Mouse (Mus musculus): ENCODE data around the gene 4930578C19Rik. TPM values are rescaled to one million over a fixed set of nuclear protein-coding genes. Genes with fewer than 3 reads are reported as not detected.

Gene 4930578C19Rik
- polyA plus RNA-seq, 1 experiment, result not detected

- Histone ChIP-seq H3K27me3 (ENCODE audit: control insufficient read depth, insufficient read depth, insufficient read length) (no peaks in the 10 kb centered on the region), H3K79me3 (ENCODE audit: low read depth) (no peaks in the 10 kb centered on the region), H3K79me2 (ENCODE audit: control insufficient read depth, insufficient read depth) (no peaks in the 10 kb centered on the region), H3K36me3 (ENCODE audit: control insufficient read depth, insufficient read depth) (no peaks in the 10 kb centered on the region), H3ac (ENCODE audit: control insufficient read depth, insufficient read length, low read depth) (no peak overlapping the region), H3K4me3 (ENCODE audit: insufficient read depth, poor library complexity, severe bottlenecking) (no peak overlapping the region)
- TF ChIP-seq MYOG (IDR thresholded peaks at IDR 0.05; ENCODE audit: control insufficient read depth, extremely low read depth, insufficient read length) (no peak), CEBPB (IDR thresholded peaks at IDR 0.05; ENCODE audit: low read depth) (no peak), USF1 (IDR thresholded peaks at IDR 0.05; ENCODE audit: low read depth) (no peak), FOSL1 (IDR thresholded peaks at IDR 0.05; ENCODE audit: insufficient read depth, low read length, poor library complexity, severe bottlenecking) (no peak), MYOD1 (IDR thresholded peaks at IDR 0.05; ENCODE audit: control insufficient read depth, insufficient read length, low read depth) (no peak), CTCF (IDR thresholded peaks at IDR 0.05; ENCODE audit: control insufficient read depth, insufficient read depth, insufficient read length) (no peak), MAX (IDR thresholded peaks at IDR 0.05) (no peak)
Measured at GRCm38 (mm10) chrX:18423206-18423605, 38.0 kb downstream of the 4930578C19Rik start.

DNA sequence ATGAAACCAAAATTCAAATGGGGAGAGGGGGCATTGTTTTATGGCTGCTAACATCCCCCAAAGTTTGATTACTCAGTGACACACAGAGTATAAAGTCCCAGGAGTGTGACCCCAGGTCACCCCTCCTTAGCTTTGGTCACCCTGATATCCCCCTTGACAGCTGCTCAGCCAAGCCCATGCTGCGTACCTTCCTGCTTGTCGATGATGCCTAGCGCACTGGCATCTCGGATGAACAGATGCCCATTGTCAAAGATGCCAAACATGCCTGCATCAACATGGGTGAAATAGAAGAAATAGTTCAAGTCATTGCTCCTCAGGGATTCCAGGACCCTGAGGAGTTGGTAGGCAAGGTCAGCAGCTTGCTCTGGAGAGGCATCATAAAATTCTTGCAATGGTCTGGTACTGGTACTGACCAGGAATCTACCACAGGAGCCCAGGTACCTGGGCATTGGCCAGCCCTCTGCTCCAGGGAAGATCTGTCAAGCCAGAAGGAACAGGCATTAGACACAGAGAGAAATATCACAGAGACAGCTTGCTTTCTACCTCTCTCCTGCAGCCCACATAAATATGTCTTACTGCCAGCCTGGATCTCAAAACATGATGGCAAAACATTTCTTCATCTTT, 40.9 kb downstream of the 4930578C19Rik start:
- Histone ChIP-seq H3K36me3 (ENCODE audit: control insufficient read depth, insufficient read depth) (no peaks in the 10 kb centered on the region), H3ac (ENCODE audit: control insufficient read depth, insufficient read length, low read depth) (no peak overlapping the region), H3K79me3 (ENCODE audit: low read depth) (no peaks in the 10 kb centered on the region), H3K27me3 (ENCODE audit: control insufficient read depth, insufficient read depth, insufficient read length) (no peaks in the 10 kb centered on the region), H3K79me2 (ENCODE audit: control insufficient read depth, insufficient read depth) (no peaks in the 10 kb centered on the region), H3K4me3 (ENCODE audit: insufficient read depth, poor library complexity, severe bottlenecking) (no peak overlapping the region)
- TF ChIP-seq MYOD1 (IDR thresholded peaks at IDR 0.05; ENCODE audit: control insufficient read depth, insufficient read length, low read depth) (no peak), USF1 (IDR thresholded peaks at IDR 0.05; ENCODE audit: low read depth) (no peak), CTCF (IDR thresholded peaks at IDR 0.05; ENCODE audit: control insufficient read depth, insufficient read depth, insufficient read length) (no peak), FOSL1 (IDR thresholded peaks at IDR 0.05; ENCODE audit: insufficient read depth, low read length, poor library complexity, severe bottlenecking) (no peak), MYOG (IDR thresholded peaks at IDR 0.05; ENCODE audit: control insufficient read depth, extremely low read depth, insufficient read length) (no peak), CEBPB (IDR thresholded peaks at IDR 0.05; ENCODE audit: low read depth) (no peak), MAX (IDR thresholded peaks at IDR 0.05) (no peak)

- Histone ChIP-seq H3K27me3 (ENCODE audit: control insufficient read depth, insufficient read depth, insufficient read length) (no peaks in the 10 kb centered on the region), H3K4me3 (ENCODE audit: insufficient read depth, poor library complexity, severe bottlenecking) (no peak overlapping the region), H3ac (ENCODE audit: control insufficient read depth, insufficient read length, low read depth) (no peak overlapping the region), H3K36me3 (ENCODE audit: control insufficient read depth, insufficient read depth) (no peaks in the 10 kb centered on the region), H3K79me2 (ENCODE audit: control insufficient read depth, insufficient read depth) (no peaks in the 10 kb centered on the region), H3K79me3 (ENCODE audit: low read depth) (no peaks in the 10 kb centered on the region)
- TF ChIP-seq USF1 (IDR thresholded peaks at IDR 0.05; ENCODE audit: low read depth), result no peak
- TF ChIP-seq MYOG (IDR thresholded peaks at IDR 0.05; ENCODE audit: control insufficient read depth, extremely low read depth, insufficient read length), result no peak
- no peak for TF ChIP-seq CEBPB (IDR thresholded peaks at IDR 0.05; ENCODE audit: low read depth)
- TF ChIP-seq MAX (IDR thresholded peaks at IDR 0.05), result no peak
- TF ChIP-seq CTCF (IDR thresholded peaks at IDR 0.05; ENCODE audit: control insufficient read depth, insufficient read depth, insufficient read length), result no peak
- TF ChIP-seq MYOD1 (IDR thresholded peaks at IDR 0.05; ENCODE audit: control insufficient read depth, insufficient read length, low read depth), result no peak
- TF ChIP-seq FOSL1 (IDR thresholded peaks at IDR 0.05; ENCODE audit: insufficient read depth, low read length, poor library complexity, severe bottlenecking), result no peak
Measured at GRCm38 (mm10) chrX:18418977-18419376, 42.2 kb downstream of the 4930578C19Rik start.

GRCm38 (mm10) chrX:18414560-18414959, 46.6 kb downstream of the 4930578C19Rik start:
- H3K4me3 ChIP-seq (ENCODE audit: insufficient read depth, poor library complexity, severe bottlenecking), result no peak overlapping the region
- no peaks in the 10 kb centered on the region for H3K36me3 ChIP-seq (ENCODE audit: control insufficient read depth, insufficient read depth)
- H3ac ChIP-seq (ENCODE audit: control insufficient read depth, insufficient read length, low read depth), result no peak overlapping the region
- H3K27me3 ChIP-seq (ENCODE audit: control insufficient read depth, insufficient read depth, insufficient read length), result no peaks in the 10 kb centered on the region
- no peaks in the 10 kb centered on the region for H3K79me2 ChIP-seq (ENCODE audit: control insufficient read depth, insufficient read depth)
- no peak for TF ChIP-seq MAX (IDR thresholded peaks at IDR 0.05)
- TF ChIP-seq CTCF (IDR thresholded peaks at IDR 0.05; ENCODE audit: control insufficient read depth, insufficient read depth, insufficient read length), result no peak
- TF ChIP-seq USF1 (IDR thresholded peaks at IDR 0.05; ENCODE audit: low read depth), result no peak
- TF ChIP-seq MYOD1 (IDR thresholded peaks at IDR 0.05; ENCODE audit: control insufficient read depth, insufficient read length, low read depth), result no peak
- TF ChIP-seq MYOG (IDR thresholded peaks at IDR 0.05; ENCODE audit: control insufficient read depth, extremely low read depth, insufficient read length), result no peak
- TF ChIP-seq FOSL1 (IDR thresholded peaks at IDR 0.05; ENCODE audit: insufficient read depth, low read length, poor library complexity, severe bottlenecking), result no peak
- no peak for TF ChIP-seq CEBPB (IDR thresholded peaks at IDR 0.05; ENCODE audit: low read depth)
- no peaks in the 10 kb centered on the region for H3K79me3 ChIP-seq (ENCODE audit: low read depth)

DNA sequence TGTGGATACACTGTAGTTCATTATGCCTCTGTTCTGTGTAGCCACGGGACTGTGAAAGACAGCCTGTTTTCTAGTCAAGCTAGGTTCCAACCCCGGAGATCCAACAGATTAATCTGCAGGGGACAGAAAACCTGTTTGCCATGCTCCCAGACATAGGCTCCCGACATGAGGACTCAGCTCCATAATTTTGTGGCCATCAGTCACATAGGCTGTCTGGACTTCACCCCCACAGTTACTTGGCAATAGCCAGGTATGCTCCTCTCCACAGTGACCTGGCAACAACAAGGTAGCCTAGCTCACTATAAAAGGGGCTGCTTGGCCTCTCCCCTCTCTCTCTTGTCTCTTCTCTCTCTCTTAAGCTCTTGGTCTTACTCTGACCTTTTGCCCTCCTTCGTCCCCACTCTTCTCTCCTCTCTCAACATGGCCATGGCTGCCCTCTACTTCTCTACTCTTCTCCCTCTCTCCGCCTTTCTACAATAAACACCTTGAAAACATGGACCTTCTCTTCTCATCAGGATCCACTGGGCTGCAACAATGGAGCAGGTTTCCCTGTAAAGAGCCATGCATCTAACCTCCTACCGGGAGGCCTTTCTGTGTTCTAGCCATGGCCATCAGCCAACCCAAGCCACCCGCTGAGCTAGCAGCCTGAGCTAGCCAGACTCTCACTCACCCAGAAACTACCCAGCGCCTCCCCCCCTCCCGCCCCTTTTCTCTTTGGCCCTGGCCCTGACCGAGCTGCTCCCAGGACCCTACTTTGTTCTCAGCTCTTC, 49.9 kb downstream of the 4930578C19Rik start:
- Histone ChIP-seq H3K27me3 (ENCODE audit: control insufficient read depth, insufficient read depth, insufficient read length) (no peaks in the 10 kb centered on the region), H3K36me3 (ENCODE audit: control insufficient read depth, insufficient read depth) (no peaks in the 10 kb centered on the region), H3K79me3 (ENCODE audit: low read depth) (no peaks in the 10 kb centered on the region)

More for the DNA sequence above, 49.9 kb downstream of the 4930578C19Rik start:
- TF ChIP-seq CTCF (IDR thresholded peaks at IDR 0.05; ENCODE audit: control insufficient read depth, insufficient read depth, insufficient read length) (no peak), MYOD1 (IDR thresholded peaks at IDR 0.05; ENCODE audit: control insufficient read depth, insufficient read length, low read depth) (no peak), MAX (IDR thresholded peaks at IDR 0.05) (no peak), CEBPB (IDR thresholded peaks at IDR 0.05; ENCODE audit: low read depth) (no peak), MYOG (IDR thresholded peaks at IDR 0.05; ENCODE audit: control insufficient read depth, extremely low read depth, insufficient read length) (no peak), FOSL1 (IDR thresholded peaks at IDR 0.05; ENCODE audit: insufficient read depth, low read length, poor library complexity, severe bottlenecking) (no peak), USF1 (IDR thresholded peaks at IDR 0.05; ENCODE audit: low read depth) (no peak)
- H3K4me3 ChIP-seq (ENCODE audit: insufficient read depth, poor library complexity, severe bottlenecking), result no peak overlapping the region
- no peak overlapping the region for H3ac ChIP-seq (ENCODE audit: control insufficient read depth, insufficient read length, low read depth)
- H3K79me2 ChIP-seq (ENCODE audit: control insufficient read depth, insufficient read depth), result no peaks in the 10 kb centered on the region
